28 mouse cellular contexts compared by ENCODE assay signal in genomic region chr13:64242721-64243120, GRCm38 (mm10). TPM values are rescaled to one million over a fixed set of nuclear protein-coding genes. Genes with fewer than 3 reads are reported as not detected.
"Had no signal": no experiment of that assay in that cellular context is flagged by ENCODE, and none has a peak within 500 bp of the region (broad histone marks: within the 10 kb centered on the region; RNA-seq: fewer than 3 reads in every experiment).

No protein-coding gene starts in this region.

- H3K4me3 ChIP-seq: embryonic facial prominence, embryonic 10.5 days; embryonic facial prominence, embryonic 12.5 days; embryonic facial prominence, embryonic 13.5 days; embryonic facial prominence, embryonic 15.5 days; erythroblast, embryonic 14.5 days; forebrain, embryonic 10.5 days; forebrain, embryonic 12.5 days; forebrain, embryonic 13.5 days; forebrain, embryonic 15.5 days; gastrocnemius, adult 2 months had no signal

- H3K4me1 ChIP-seq: embryonic facial prominence, embryonic 12.5 days; embryonic facial prominence, embryonic 15.5 days; forebrain, embryonic 12.5 days; forebrain, embryonic 13.5 days; forebrain, embryonic 15.5 days had no signal

- DNase-seq: cerebellum, adult 18-20 months; cerebellum, adult 2 months; cerebellum, adult 8-10 months; cerebellum, adult 9-10 months; cerebellum, adult 9-11 months; cerebellum, postnatal 10 days; cerebellum, postnatal 14 days; cerebellum, postnatal 25 days; cerebellum, postnatal 36 days; embryo, embryonic 11 days; forebrain, postnatal 0 days; gastrocnemius, adult 2 months; gastrocnemius, postnatal 10 days; gastrocnemius, postnatal 14 days; gastrocnemius, postnatal 25 days; gastrocnemius, postnatal 36 days; heart, adult 18-20 months had no signal

- H3K27me3 ChIP-seq: embryonic facial prominence, embryonic 12.5 days; embryonic facial prominence, embryonic 13.5 days; embryonic facial prominence, embryonic 15.5 days; forebrain, embryonic 12.5 days; forebrain, embryonic 13.5 days; forebrain, embryonic 15.5 days had no signal

- H3K4me2 ChIP-seq: embryonic facial prominence, embryonic 12.5 days; embryonic facial prominence, embryonic 13.5 days; embryonic facial prominence, embryonic 15.5 days; forebrain, embryonic 12.5 days; forebrain, embryonic 13.5 days; forebrain, embryonic 15.5 days had no signal

- H3K36me3 ChIP-seq: forebrain, embryonic 12.5 days; forebrain, embryonic 15.5 days had no signal

- ATAC-seq: forebrain, embryonic 13.5 days; forebrain, embryonic 14.5 days; forebrain, embryonic 15.5 days; forebrain, embryonic 16.5 days; forebrain, postnatal 0 days had no signal

- H3K9ac ChIP-seq: embryonic facial prominence, embryonic 12.5 days; embryonic facial prominence, embryonic 13.5 days; embryonic facial prominence, embryonic 15.5 days; forebrain, embryonic 12.5 days; forebrain, embryonic 13.5 days; forebrain, embryonic 15.5 days; forebrain, postnatal 0 days had no signal

- H3K27ac ChIP-seq: embryonic facial prominence, embryonic 10.5 days; embryonic facial prominence, embryonic 12.5 days; embryonic facial prominence, embryonic 13.5 days; embryonic facial prominence, embryonic 15.5 days; forebrain, embryonic 10.5 days; forebrain, embryonic 12.5 days; forebrain, embryonic 13.5 days; forebrain, embryonic 15.5 days; gastrocnemius, adult 2 months had no signal

- H3K9me3 ChIP-seq: embryonic facial prominence, embryonic 10.5 days; embryonic facial prominence, embryonic 12.5 days; embryonic facial prominence, embryonic 13.5 days; embryonic facial prominence, embryonic 15.5 days; forebrain, embryonic 10.5 days; forebrain, embryonic 12.5 days; forebrain, embryonic 13.5 days; forebrain, embryonic 15.5 days had no signal

RNA-seq across cellular contexts. Expression of gene Cdc14b, which starts 32.4 kb away (rescaled TPM):
- polyA plus RNA-seq: erythroblast, embryonic 14.5 days had no signal
